Mouse (Mus musculus) kidney, adult 2 months (tissue): ENCODE results near the gene Zfand6.

ENCODE experiments used
- CTCF ChIP-seq: fragments of 200-500 bp; conservative IDR thresholded peaks from 2 replicates; pipeline ENCODE4 v1.5.1; 2011; ENCODE audit warnings: low read depth, mild to moderate bottlenecking, control low read depth, low read length, moderate library complexity, mixed read lengths; ENCODE audit not compliant: insufficient read depth, insufficient read length
- POLR2A ChIP-seq: fragments of 200-500 bp; IDR thresholded peaks from one replicate; pipeline ENCODE4 v1.6.1; 2011; ENCODE audit warnings: low read depth, low read length, control low read depth

DNA sequence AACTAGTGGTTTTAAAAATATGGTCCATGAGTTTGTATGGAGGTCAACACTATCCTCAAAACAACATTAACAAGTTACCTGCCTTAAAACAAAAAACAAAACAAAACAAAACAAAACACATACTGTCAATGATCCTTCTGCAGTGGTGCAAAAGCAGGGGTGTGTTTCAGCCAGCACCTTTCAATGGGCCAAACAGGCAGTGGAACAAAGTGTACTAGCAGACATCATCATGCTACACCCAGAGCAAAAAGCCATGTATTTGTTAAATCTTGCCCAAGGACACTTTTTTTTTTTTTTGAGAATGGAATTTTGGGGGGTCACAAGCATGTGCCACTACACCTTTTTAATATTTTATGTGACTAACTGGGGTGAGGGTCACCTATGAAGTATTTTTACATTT is 52.8 kb downstream of the Zfand6 start:
- TF ChIP-seq POLR2A (no peak), CTCF (no peak)
